Mouse (Mus musculus) hindbrain, embryonic 10.5 days (tissue): ENCODE results near the gene Larp1. TPM values are rescaled to one million over a fixed set of nuclear protein-coding genes. Genes with fewer than 3 reads are reported as not detected.

Experiments
- DNase-seq: peaks from one replicate; pipeline ENCODE4 v3.0.0-alpha.2; 2017; ENCODE audit warnings: low spot score
- H3K27ac ChIP-seq: fragments of 300-500 bp; sonication (generic); 2 replicates; pipeline ENCODE4 v1.5.1; 2016; ENCODE audit warnings: mild to moderate bottlenecking, moderate library complexity
- H3K27me3 ChIP-seq: fragments of 300-500 bp; sonication (generic); 2 replicates; pipeline ENCODE4 v1.6.1; 2016; ENCODE audit warnings: mild to moderate bottlenecking; ENCODE audit not compliant: poor library complexity, insufficient read depth, severe bottlenecking
- H3K36me3 ChIP-seq: fragments of 300-500 bp; sonication (generic); 2 replicates; pipeline ENCODE4 v1.6.1; 2016; ENCODE audit warnings: mild to moderate bottlenecking, moderate library complexity
- H3K4me1 ChIP-seq: fragments of 300-500 bp; sonication (generic); replicated peaks from 2 replicates; pipeline ENCODE4 v1.6.1; 2016; ENCODE audit warnings: mild to moderate bottlenecking
- H3K4me3 ChIP-seq: fragments of 300-500 bp; sonication (generic); 2 replicates; pipeline ENCODE4 v1.5.1; 2016; ENCODE audit warnings: mild to moderate bottlenecking, moderate library complexity
- H3K9me3 ChIP-seq: fragments of 300-500 bp; sonication (generic); 2 replicates; pipeline ENCODE4 v1.6.1; 2016; ENCODE audit warnings: mild to moderate bottlenecking, moderate library complexity
- WGBS: fragments of 180-500 bp; shearing (Covaris S2); methylation state at CpG from one replicate; pipeline ENCODE4 v1.1.7; 2016; 5-methylcytosine and 5-hydroxymethylcytosine counted together
- polyA plus RNA-seq: library from polyadenylated mRNA; unstranded; fragments of >200 nt; fragmentation: Nextera tagmentation; extraction: Ambion mirVana; gene quantifications from 2 replicates; pipeline ENCODE4 v1.2.1, GENCODE M21; 2016

The Larp1 gene
- polyA plus RNA-seq, 1 experiment from 2014 or later = 14.0 TPM

DNA sequence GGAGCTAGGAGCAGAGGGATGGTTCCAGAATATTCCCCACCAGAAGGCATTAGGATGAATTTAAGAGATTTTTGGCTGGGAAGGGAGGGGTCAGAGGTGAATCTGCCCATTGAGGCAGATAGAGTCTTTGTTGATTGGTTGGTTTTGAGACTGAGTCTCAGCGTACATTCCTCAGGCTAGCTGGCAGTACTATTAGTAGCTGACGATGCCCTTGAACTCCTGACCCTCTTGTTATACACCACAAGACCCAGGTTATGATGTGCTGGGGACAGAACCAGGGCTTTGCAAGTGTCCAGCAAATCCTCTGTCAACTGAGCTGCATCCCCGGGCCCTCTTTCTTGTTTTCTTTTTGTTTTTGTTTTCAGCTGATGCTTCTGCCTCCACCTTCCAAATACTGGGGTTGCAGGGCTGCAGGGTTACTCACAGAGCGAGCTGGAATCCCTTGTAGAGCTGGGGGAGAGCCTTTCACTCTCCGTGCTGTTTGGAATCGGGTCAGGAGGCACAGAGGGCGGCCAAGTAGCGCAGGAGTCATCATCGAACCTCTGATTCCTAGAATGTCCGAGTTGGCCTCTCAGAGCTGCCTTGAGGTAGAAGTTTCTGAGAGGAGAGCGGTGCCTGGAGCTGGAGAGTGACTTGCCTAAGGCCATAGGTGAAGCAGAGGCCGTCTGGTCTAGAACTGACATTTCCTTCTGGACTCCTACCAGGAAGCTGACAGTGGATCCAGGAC, 27.6 kb upstream of the Larp1 start:
- no peak overlapping the region for H3K4me3 ChIP-seq
- no peaks in the 10 kb centered on the region for H3K36me3 ChIP-seq
- no peaks in the 10 kb centered on the region for H3K4me1 ChIP-seq
- H3K9me3 ChIP-seq = no peaks in the 10 kb centered on the region
- WGBS = 82% methylated on average over 12 of the region's 12 CpGs
- no peak for DNase-seq
- H3K27ac ChIP-seq = no peak overlapping the region
- H3K27me3 ChIP-seq = no peaks in the 10 kb centered on the region

- no peak for DNase-seq
- H3K36me3 ChIP-seq = no peaks in the 10 kb centered on the region
- no peaks in the 10 kb centered on the region for H3K27me3 ChIP-seq
- H3K4me1 ChIP-seq = no peaks in the 10 kb centered on the region
- no peak overlapping the region for H3K27ac ChIP-seq
- no peak overlapping the region for H3K4me3 ChIP-seq
- no peaks in the 10 kb centered on the region for H3K9me3 ChIP-seq
- 57% methylated on average over 16 of the region's 16 CpGs for WGBS
Measured at GRCm38 (mm10) chr11:57983480-57984342, 25.2 kb upstream of the Larp1 start.

- Histone ChIP-seq H3K27me3 (no peaks in the 10 kb centered on the region), H3K4me3 (no peak overlapping the region), H3K27ac (no peak overlapping the region), H3K4me1 (no peaks in the 10 kb centered on the region), H3K9me3 (no peaks in the 10 kb centered on the region), H3K36me3 (no peaks in the 10 kb centered on the region)
- 48% methylated on average over 3 of the region's 3 CpGs for WGBS
- DNase-seq = no peak
Measured at GRCm38 (mm10) chr11:57984343-57984666, 24.6 kb upstream of the Larp1 start.

- Histone ChIP-seq H3K4me3 (no peak overlapping the region), H3K4me1 (no peaks in the 10 kb centered on the region), H3K36me3 (no peaks in the 10 kb centered on the region), H3K27ac (no peak overlapping the region), H3K27me3 (no peaks in the 10 kb centered on the region), H3K9me3 (no peaks in the 10 kb centered on the region)
- 81% methylated on average over 3 of the region's 3 CpGs for WGBS
- DNase-seq = no peak
Measured at GRCm38 (mm10) chr11:57985485-57985884, 23.4 kb upstream of the Larp1 start.

DNA sequence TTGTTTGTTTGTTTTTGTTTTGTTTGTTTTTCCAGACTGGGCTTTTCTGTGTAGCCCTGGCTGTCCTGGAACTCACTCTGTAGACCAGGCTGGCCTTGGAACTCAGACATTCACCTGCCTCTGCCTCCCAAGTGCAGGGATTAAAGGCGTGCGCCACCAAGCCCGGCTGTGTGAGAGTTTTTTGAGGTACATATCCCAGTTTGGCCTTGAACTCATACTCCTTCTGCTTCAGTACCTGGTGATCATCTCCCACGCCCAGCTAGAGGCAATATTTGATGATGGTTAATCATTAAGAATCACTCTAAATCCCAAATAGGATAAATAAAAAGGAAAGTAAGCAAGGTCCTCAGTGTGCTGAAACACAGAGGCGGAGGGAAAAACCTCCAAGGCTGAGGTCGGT, 22.8 kb upstream of the Larp1 start:
- no peaks in the 10 kb centered on the region for H3K27me3 ChIP-seq
- no peaks in the 10 kb centered on the region for H3K36me3 ChIP-seq
- 86% methylated on average over 6 of the region's 6 CpGs for WGBS
- H3K4me3 ChIP-seq = no peak overlapping the region
- no peak for DNase-seq
- no peak overlapping the region for H3K27ac ChIP-seq
- H3K4me1 ChIP-seq = no peaks in the 10 kb centered on the region
- H3K9me3 ChIP-seq = no peaks in the 10 kb centered on the region

DNA sequence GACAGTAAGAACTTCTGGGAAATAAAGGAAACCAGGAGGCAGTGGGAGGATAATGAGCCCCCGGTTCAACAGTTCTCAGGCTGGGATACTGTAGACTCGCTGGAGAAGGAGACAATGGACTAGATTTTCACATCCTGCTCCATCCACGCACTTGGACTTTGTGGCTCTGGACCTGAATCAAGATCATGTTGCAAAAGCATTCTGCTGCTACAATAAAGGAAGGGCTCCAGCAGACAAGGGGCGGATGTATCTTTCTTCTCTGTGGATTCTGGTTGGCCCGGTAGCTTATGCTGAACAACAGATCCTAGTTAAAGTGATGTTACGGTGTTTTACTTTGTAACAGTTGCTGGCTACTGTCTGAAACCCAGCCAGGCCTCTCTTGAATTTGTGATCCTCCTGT, 22.4 kb upstream of the Larp1 start:
- DNase-seq = no peak
- no peak overlapping the region for H3K4me3 ChIP-seq
- no peaks in the 10 kb centered on the region for H3K4me1 ChIP-seq
- WGBS = 92% methylated on average over 6 of the region's 6 CpGs
- H3K27me3 ChIP-seq = no peaks in the 10 kb centered on the region
- no peaks in the 10 kb centered on the region for H3K36me3 ChIP-seq
- H3K27ac ChIP-seq = no peak overlapping the region
- H3K9me3 ChIP-seq = no peaks in the 10 kb centered on the region

DNA sequence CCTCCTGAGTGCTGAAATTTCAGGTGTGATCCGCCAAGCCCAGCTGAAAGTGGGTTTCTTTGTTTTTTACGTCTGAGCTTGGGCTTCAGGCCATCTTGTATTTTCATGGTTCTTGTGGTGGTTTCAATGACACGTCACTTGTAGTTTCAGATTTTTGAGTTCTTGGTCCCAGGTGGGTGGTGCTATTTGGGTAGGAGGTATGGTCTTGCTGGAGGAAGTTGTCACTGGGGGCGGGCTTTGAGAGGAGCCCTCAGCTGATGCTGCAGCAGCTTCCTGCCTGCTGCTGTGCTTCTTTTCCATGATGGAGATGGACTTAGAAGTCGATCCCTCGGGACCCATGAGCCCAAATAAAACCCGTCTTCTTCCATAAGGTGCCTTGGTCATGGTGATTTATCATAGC, 22.0 kb upstream of the Larp1 start:
- no peaks in the 10 kb centered on the region for H3K27me3 ChIP-seq
- no peak overlapping the region for H3K4me3 ChIP-seq
- no peaks in the 10 kb centered on the region for H3K36me3 ChIP-seq
- H3K4me1 ChIP-seq = no peaks in the 10 kb centered on the region
- no peak for DNase-seq
- H3K27ac ChIP-seq = no peak overlapping the region
- 92% methylated on average over 7 of the region's 7 CpGs for whole genome bisulfite sequencing
- H3K9me3 ChIP-seq = no peaks in the 10 kb centered on the region

DNA sequence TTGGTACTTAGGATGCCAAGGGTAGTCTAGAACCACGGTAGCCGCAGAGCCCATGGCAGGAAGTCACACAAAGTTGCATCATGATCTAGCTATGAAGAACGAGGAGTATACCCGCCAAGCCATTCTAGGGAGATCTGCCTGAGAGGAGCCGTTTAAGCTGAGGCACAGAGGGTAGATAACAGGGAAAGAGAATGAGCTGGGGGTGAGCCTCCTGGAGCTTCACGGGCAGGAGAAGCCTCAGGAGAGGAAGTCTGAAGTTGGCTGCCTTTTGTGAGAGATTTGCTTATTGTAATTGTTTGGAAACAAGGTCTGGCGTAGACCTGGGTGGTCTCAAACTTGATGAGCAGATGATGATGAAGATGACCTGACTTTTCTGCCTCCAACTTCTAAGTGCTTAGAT, 10.7 kb upstream of the Larp1 start:
- no peak for DNase-seq
- H3K9me3 ChIP-seq = no peaks in the 10 kb centered on the region
- WGBS = 82% methylated on average over 7 of the region's 7 CpGs
- no peak overlapping the region for H3K27ac ChIP-seq
- H3K4me1 ChIP-seq = peaks cover 6% of the 10 kb centered on the region; the same call in 1 of the 2 replicates
- no peaks in the 10 kb centered on the region for H3K27me3 ChIP-seq
- no peak overlapping the region for H3K4me3 ChIP-seq
- H3K36me3 ChIP-seq = no peaks in the 10 kb centered on the region

DNA sequence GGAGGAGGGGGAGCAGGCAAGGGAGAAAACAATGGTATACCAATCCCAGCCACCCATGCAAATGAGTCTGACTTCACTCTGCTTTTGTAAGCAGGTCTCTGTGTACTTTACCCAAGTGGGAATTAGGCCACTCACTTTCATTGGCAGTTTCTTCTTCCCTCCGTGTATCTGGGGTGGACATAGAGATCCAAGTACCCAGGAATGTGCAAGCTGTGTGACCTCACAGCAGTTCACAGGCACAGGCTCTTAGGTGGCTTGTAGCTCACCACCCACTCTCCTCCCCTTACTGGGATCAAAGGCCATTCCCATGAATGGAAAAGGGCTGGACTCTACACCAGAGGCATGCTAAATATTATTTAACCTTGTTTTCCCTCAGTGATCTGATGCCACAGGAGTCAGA, 10.0 kb upstream of the Larp1 start:
- 0% methylated on average over 1 of the region's 1 CpGs for WGBS
- peak overlapping the region; percentile 66 for H3K27ac ChIP-seq

DNA sequence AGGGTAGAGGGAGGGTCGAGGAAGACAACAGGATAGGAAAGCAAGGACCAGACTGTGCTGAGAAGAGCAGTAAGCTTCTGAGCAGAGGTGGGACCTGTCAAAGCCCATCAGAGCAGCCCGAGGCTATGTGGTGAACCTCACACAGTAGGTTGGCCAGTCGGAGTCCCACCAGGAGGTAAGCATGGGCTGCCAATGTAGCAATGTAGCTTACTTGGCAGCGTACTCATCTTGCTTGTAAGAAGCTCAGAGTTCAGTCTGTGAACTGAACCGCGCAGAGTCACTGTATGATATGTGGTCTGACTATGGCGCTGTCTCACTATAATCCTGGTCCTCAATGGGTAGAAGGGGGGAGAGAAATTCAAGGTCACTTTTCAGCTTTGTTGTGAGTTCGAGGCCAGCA, 5.7 kb upstream of the Larp1 start:
- no peak overlapping the region for H3K4me3 ChIP-seq
- no peaks in the 10 kb centered on the region for H3K9me3 ChIP-seq
- H3K27me3 ChIP-seq = no peaks in the 10 kb centered on the region
- no peaks in the 10 kb centered on the region for H3K36me3 ChIP-seq
- no peak for DNase-seq
- H3K4me1 ChIP-seq = peaks cover 11% of the 10 kb centered on the region
- WGBS = 86% methylated on average over 8 of the region's 8 CpGs
- H3K27ac ChIP-seq = no peak overlapping the region

More for the DNA sequence above, 10.0 kb upstream of the Larp1 start:
- Histone ChIP-seq H3K9me3 (no peaks in the 10 kb centered on the region), H3K27me3 (no peaks in the 10 kb centered on the region), H3K36me3 (no peaks in the 10 kb centered on the region), H3K4me3 (no peak overlapping the region), H3K4me1 (peaks cover 6% of the 10 kb centered on the region; the same call in 1 of the 2 replicates)
- DNase-seq = peak; percentile 20

DNA sequence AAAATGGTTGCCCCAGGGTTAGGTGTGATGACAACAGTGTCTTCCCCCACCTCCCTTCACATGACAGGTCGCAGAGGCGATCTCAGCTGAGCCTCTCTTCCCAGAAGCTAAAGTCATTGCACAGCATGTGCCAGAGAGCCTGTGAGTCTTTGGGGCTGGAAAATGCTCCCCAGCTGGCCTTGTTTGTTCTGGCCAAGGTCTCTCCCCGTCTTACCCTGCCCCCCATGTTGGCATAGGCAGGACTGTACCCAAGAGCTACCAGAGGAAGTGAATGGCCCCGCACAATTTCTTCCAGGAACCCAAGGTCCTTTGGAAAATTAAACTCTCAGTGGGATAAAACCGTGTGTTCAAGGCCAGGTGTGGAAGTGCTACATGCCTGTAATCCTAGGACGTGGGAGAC, 5.1 kb upstream of the Larp1 start:
- no peak for DNase-seq
- Histone ChIP-seq H3K4me1 (peaks cover 15% of the 10 kb centered on the region), H3K27me3 (no peaks in the 10 kb centered on the region), H3K36me3 (no peaks in the 10 kb centered on the region), H3K27ac (no peak overlapping the region), H3K9me3 (no peaks in the 10 kb centered on the region), H3K4me3 (no peak overlapping the region)
- WGBS = 70% methylated on average over 6 of the region's 6 CpGs

GRCm38 (mm10) chr11:58005110-58005509, 3.8 kb upstream of the Larp1 start:
- H3K4me3 ChIP-seq = no peak overlapping the region
- no peak for DNase-seq
- no peaks in the 10 kb centered on the region for H3K9me3 ChIP-seq
- H3K27me3 ChIP-seq = no peaks in the 10 kb centered on the region
- no peak overlapping the region for H3K27ac ChIP-seq
- peaks cover 10% of the 10 kb centered on the region for H3K4me1 ChIP-seq
- H3K36me3 ChIP-seq = no peaks in the 10 kb centered on the region

GRCm38 (mm10) chr11:58008013-58008412, 851 bp upstream of the Larp1 start:
- WGBS = 22% methylated on average over 5 of the region's 5 CpGs
- peaks cover 29% of the 10 kb centered on the region for H3K4me1 ChIP-seq
- H3K36me3 ChIP-seq = no peaks in the 10 kb centered on the region
- no peaks in the 10 kb centered on the region for H3K9me3 ChIP-seq
- no peaks in the 10 kb centered on the region for H3K27me3 ChIP-seq
- H3K4me3 ChIP-seq = peak overlapping the region; percentile 98
- H3K27ac ChIP-seq = peak overlapping the region; percentile 91
- DNase-seq = no peak
